Mouse (Mus musculus) MEL (cell line): ENCODE results near the gene Olfr785. TPM values are rescaled to one million over a fixed set of nuclear protein-coding genes. Genes with fewer than 3 reads are reported as not detected.
"Not testable (repeated sequence)": the region's sequence is repeated elsewhere in the genome, so short reads cannot be mapped to it uniquely, and the experiment has no call there.

Experiments
- DNase-seq: peaks from one replicate; pipeline ENCODE4 v3.0.0; 2011; ENCODE audit warnings: low read depth, low spot score
- H3K27ac ChIP-seq: 2 replicates; pipeline ENCODE4 v1.5.1; 2012; ENCODE audit warnings: low read depth, mild to moderate bottlenecking, control low read depth, low read length, moderate library complexity; ENCODE audit not compliant: control insufficient read depth
- H3K27me3 ChIP-seq, 2 experiments: fragments of 150-350 bp in 1 of 2; sonication (generic) in 1 of 2; 2 replicates each; pipeline ENCODE4 v1.6.1; 2012; ENCODE audit warnings: low read length in 2 of 2, mild to moderate bottlenecking in 2 of 2, improper control_type of control experiment in 1 of 2, moderate library complexity in 1 of 2; ENCODE audit not compliant: insufficient read depth in 2 of 2, control insufficient read depth in 1 of 2
- H3K36me3 ChIP-seq, 2 experiments: 2 replicates each; pipeline ENCODE4 v1.6.1; 2012 to 2014; ENCODE audit warnings: low read length in 2 of 2, improper control_type of control experiment in 1 of 2, inconsistent platforms in 1 of 2, mild to moderate bottlenecking in 1 of 2; ENCODE audit not compliant: insufficient read depth in 2 of 2, control insufficient read depth in 1 of 2
- H3K4me1 ChIP-seq, 2 experiments: fragments of 150-350 bp in 1 of 2; sonication (generic) in 1 of 2; 2 replicates each; pipeline ENCODE4 v1.6.1; 2012; ENCODE audit warnings: low read length in 2 of 2, improper control_type of control experiment in 1 of 2, mild to moderate bottlenecking in 1 of 2; ENCODE audit not compliant: insufficient read depth in 2 of 2, control insufficient read depth in 1 of 2
- H3K4me3 ChIP-seq, 2 experiments: fragments of 150-350 bp in 1 of 2; sonication (generic) in 1 of 2; 2 replicates each; pipeline ENCODE4 v1.5.1; 2012; ENCODE audit warnings: low read depth in 2 of 2, low read length in 2 of 2, mild to moderate bottlenecking in 2 of 2, moderate library complexity in 2 of 2, control low read depth in 1 of 2, improper control_type of control experiment in 1 of 2; ENCODE audit not compliant: control insufficient read depth in 1 of 2, insufficient read depth in 1 of 2
- H3K79me2 ChIP-seq: 2 replicates; pipeline ENCODE4 v1.6.1; 2012; ENCODE audit warnings: mild to moderate bottlenecking, low read length, moderate library complexity; ENCODE audit not compliant: control insufficient read depth, poor library complexity, insufficient read depth
- H3K9ac ChIP-seq: 2 replicates; pipeline ENCODE4 v1.6.1; 2012; ENCODE audit warnings: low read depth, mild to moderate bottlenecking, control low read depth, low read length, moderate library complexity; ENCODE audit not compliant: control insufficient read depth, poor library complexity, severe bottlenecking
- H3K9me3 ChIP-seq: fragments of 150-350 bp; sonication (generic); replicated peaks from 2 replicates; pipeline ENCODE4 v1.6.1; 2012; ENCODE audit warnings: mild to moderate bottlenecking, low read length, improper control_type of control experiment, moderate library complexity; ENCODE audit not compliant: insufficient read depth
- CHD2 ChIP-seq: IDR thresholded peaks from 2 replicates; pipeline ENCODE4 v1.6.1; 2011; ENCODE audit warnings: low read length, improper control_type of control experiment
- CTCF ChIP-seq, 3 experiments: IDR thresholded peaks in 2 of 3; conservative IDR thresholded peaks in 1 of 3; 2 replicates each; pipeline ENCODE4 v1.5.1; 2011 to 2012; ENCODE audit warnings: low read length in 3 of 3, low read depth in 2 of 3, mild to moderate bottlenecking in 2 of 3, improper control_type of control experiment in 1 of 3, inconsistent platforms in 1 of 3, mixed read lengths in 1 of 3, moderate library complexity in 1 of 3; ENCODE audit not compliant: control insufficient read depth in 1 of 3, insufficient read depth in 1 of 3, poor library complexity in 1 of 3, severe bottlenecking in 1 of 3
- E2F4 ChIP-seq: IDR thresholded peaks from 2 replicates; pipeline ENCODE4 v1.6.1; 2011; ENCODE audit warnings: low read depth, low read length, improper control_type of control experiment, borderline replicate concordance
- ELF1 ChIP-seq: IDR thresholded peaks from 2 replicates; pipeline ENCODE4 v1.6.1; 2014; ENCODE audit warnings: low read depth, mild to moderate bottlenecking, inconsistent platforms, low read length, improper control_type of control experiment, moderate library complexity
- ETS1 ChIP-seq: IDR thresholded peaks from 2 replicates; pipeline ENCODE4 v1.6.1; 2012; ENCODE audit warnings: low read depth, mild to moderate bottlenecking, inconsistent platforms, low read length, improper control_type of control experiment, moderate library complexity
- HCFC1 ChIP-seq: IDR thresholded peaks from 2 replicates; pipeline ENCODE4 v1.6.1; 2012; ENCODE audit warnings: low read depth, mild to moderate bottlenecking, inconsistent platforms, low read length, improper control_type of control experiment, moderate library complexity
- JUND ChIP-seq: IDR thresholded peaks from 2 replicates; pipeline ENCODE4 v1.6.1; 2011; ENCODE audit warnings: low read depth, mild to moderate bottlenecking, improper control_type of control experiment, low read length
- MEF2A ChIP-seq: IDR thresholded peaks from 2 replicates; pipeline ENCODE4 v1.6.1; 2014; ENCODE audit warnings: low read depth, mild to moderate bottlenecking, inconsistent platforms, low read length, improper control_type of control experiment; ENCODE audit not compliant: poor library complexity, insufficient replicate concordance, severe bottlenecking; ENCODE audit errors: extremely low read depth
- MYC ChIP-seq: IDR thresholded peaks from 2 replicates; pipeline ENCODE4 v1.6.1; 2011; ENCODE audit warnings: low read depth, mild to moderate bottlenecking, low read length, improper control_type of control experiment, moderate library complexity
- POLR2AphosphoS2 ChIP-seq: IDR thresholded peaks from 2 replicates; pipeline ENCODE4 v1.6.1; 2011; ENCODE audit warnings: low read length, improper control_type of control experiment
- RAD21 ChIP-seq: IDR thresholded peaks from 2 replicates; pipeline ENCODE4 v1.6.1; 2011; ENCODE audit warnings: mild to moderate bottlenecking, low read depth, low read length, improper control_type of control experiment
- RCOR1 ChIP-seq: IDR thresholded peaks from 2 replicates; pipeline ENCODE4 v1.6.1; 2012; ENCODE audit warnings: low read depth, mild to moderate bottlenecking, inconsistent platforms, low read length, improper control_type of control experiment
- SIN3A ChIP-seq: IDR thresholded peaks from 2 replicates; pipeline ENCODE4 v1.6.1; 2012; ENCODE audit warnings: low read length, improper control_type of control experiment, inconsistent platforms
- SMC3 ChIP-seq: IDR thresholded peaks from 2 replicates; pipeline ENCODE4 v1.6.1; 2011; ENCODE audit warnings: low read depth, low read length, improper control_type of control experiment
- TAL1 ChIP-seq: IDR thresholded peaks from 2 replicates; pipeline ENCODE4 v1.6.1; 2012; ENCODE audit warnings: mild to moderate bottlenecking, inconsistent platforms, low read length, moderate library complexity, mixed read lengths
- TBP ChIP-seq: IDR thresholded peaks from 2 replicates; pipeline ENCODE4 v1.8.0; 2011; ENCODE audit warnings: low read depth, low read length, improper control_type of control experiment
- TCF12 ChIP-seq: IDR thresholded peaks from 2 replicates; pipeline ENCODE4 v1.6.1; 2014; ENCODE audit warnings: low read depth, mild to moderate bottlenecking, inconsistent platforms, low read length, improper control_type of control experiment, moderate library complexity
- USF1 ChIP-seq: IDR thresholded peaks from 2 replicates; pipeline ENCODE4 v1.6.1; 2014; ENCODE audit warnings: low read depth, mild to moderate bottlenecking, inconsistent platforms, low read length, improper control_type of control experiment, moderate library complexity
- USF2 ChIP-seq, 2 experiments: IDR thresholded peaks; 2 replicates each; pipeline ENCODE4 v1.6.1; 2011 to 2012; ENCODE audit warnings: improper control_type of control experiment in 2 of 2, low read length in 2 of 2, borderline replicate concordance in 1 of 2, inconsistent platforms in 1 of 2, low read depth in 1 of 2, mild to moderate bottlenecking in 1 of 2; ENCODE audit not compliant: insufficient read depth in 1 of 2
- ZC3H11A ChIP-seq: IDR thresholded peaks from 2 replicates; pipeline ENCODE4 v1.6.1; 2012; ENCODE audit warnings: low read depth, mild to moderate bottlenecking, inconsistent platforms, low read length, improper control_type of control experiment
- ZKSCAN1 ChIP-seq: IDR thresholded peaks from 2 replicates; pipeline ENCODE4 v1.6.1; 2012; ENCODE audit warnings: low read depth, mild to moderate bottlenecking, inconsistent platforms, low read length, improper control_type of control experiment, moderate library complexity
- polyA plus RNA-seq, 2 experiments: library from polyadenylated mRNA; stranded (reverse) in 1 of 2; unstranded in 1 of 2; fragments of >175 nt in 1 of 2; fragments of >200 nt in 1 of 2; gene quantifications; 2 replicates each; pipeline versions ENCODE4 v1.2.1 to v1.2.4; 2012; ENCODE audit warnings: low replicate concordance in 2 of 2, low read depth in 1 of 2; ENCODE audit not compliant: insufficient read length in 2 of 2, insufficient read depth in 1 of 2, missing spikeins in 1 of 2
- total RNA-seq: library from RNA; depleted of rRNA; stranded (reverse); fragments of 300-350 nt; gene quantifications from 2 replicates; pipeline ENCODE4 v1.2.3, GENCODE M21; 2012; rRNA removed

Olfr785 gene
- total RNA-seq: not detected in 2 replicates
- polyA plus RNA-seq: not detected

- no peaks in the 10 kb centered on the region for H3K36me3 ChIP-seq
- H3K27me3 ChIP-seq: no peaks in the 10 kb centered on the region
- no peak within 1 kb of the TSS for H3K9ac ChIP-seq
- H3K79me2 ChIP-seq: no peaks in the 10 kb centered on the region
- no peaks in the 10 kb centered on the region for H3K4me1 ChIP-seq
- H3K4me3 ChIP-seq: no peak within 1 kb of the TSS
- DNase-seq: no peak
- TF ChIP-seq RCOR1 (no peak), JUND (no peak), TCF12 (no peak), USF2 (IDR thresholded peaks at IDR 0.05; ENCODE audit: borderline replicate concordance in 1 of 2, insufficient read depth in 1 of 2, low read depth in 1 of 2, low read length in 2 of 2) (no peak), POLR2AphosphoS2 (no peak), ELF1 (no peak), HCFC1 (no peak), TBP (no peak), ZKSCAN1 (no peak), RAD21 (no peak), MYC (no peak), TAL1 (no peak), SMC3 (no peak), MEF2A (no peak), SIN3A (no peak)
- H3K27ac ChIP-seq: no peak within 1 kb of the TSS
- H3K9me3 ChIP-seq: no peaks in the 10 kb centered on the region
Observed at GRCm38 (mm10) chr10:129405126-129405525, at the start of gene Olfr785. Gene Olfr785 (plus strand): TSS chr10:129405426.

DNA sequence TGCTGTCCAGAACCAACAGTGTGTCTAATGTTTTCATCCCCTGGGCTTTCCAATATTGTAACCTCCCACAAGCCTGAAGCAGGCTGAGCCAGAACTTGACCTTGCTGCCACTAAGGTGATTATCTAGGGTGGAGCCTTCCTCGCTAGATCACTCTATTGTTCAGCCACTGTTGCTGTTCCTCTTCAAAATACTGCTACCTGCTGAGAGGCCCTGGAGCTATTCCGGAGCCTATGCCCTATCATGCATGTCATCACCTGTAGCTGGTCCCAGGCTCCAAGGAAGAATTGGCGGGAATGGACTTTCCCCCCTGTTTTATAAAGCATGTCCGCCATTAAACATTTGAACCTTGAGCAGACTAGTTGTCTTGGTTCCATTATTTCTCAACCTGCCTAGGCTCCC, 48.7 kb upstream of the Olfr785 start:
- H3K9me3 ChIP-seq, DNase-seq, H3K9ac ChIP-seq, H3K27ac ChIP-seq, H3K79me2 ChIP-seq, H3K4me1 ChIP-seq, H3K36me3 ChIP-seq, H3K4me3 ChIP-seq, H3K27me3 ChIP-seq: not testable (repeated sequence)

DNA sequence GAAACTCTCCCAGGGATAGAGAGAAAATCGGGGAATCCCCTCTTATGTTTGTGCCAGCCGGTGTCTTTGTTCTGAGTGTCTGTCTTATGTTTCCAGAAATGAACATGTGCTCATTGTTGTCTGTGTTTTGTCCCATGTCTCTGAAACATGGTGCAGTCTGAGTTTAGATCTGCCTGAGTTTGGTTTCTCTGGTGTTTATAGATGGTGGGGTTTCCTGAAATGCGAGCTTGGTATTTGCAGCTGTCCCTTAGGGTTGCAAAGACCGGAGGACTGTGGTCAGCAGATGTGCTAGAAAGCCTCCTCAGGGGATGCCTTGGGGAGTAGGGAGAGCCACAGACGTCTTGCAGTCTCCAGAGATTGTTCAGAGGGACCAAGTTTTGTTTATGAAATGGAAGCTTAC, 47.9 kb upstream of the Olfr785 start:
- Histone ChIP-seq H3K79me2 (no peaks in the 10 kb centered on the region), H3K9me3 (no peaks in the 10 kb centered on the region), H3K4me3 (no peak overlapping the region), H3K27me3 (no peaks in the 10 kb centered on the region), H3K36me3 (no peaks in the 10 kb centered on the region), H3K4me1 (no peaks in the 10 kb centered on the region), H3K9ac (no peak overlapping the region), H3K27ac (no peak overlapping the region)
- no peak for DNase-seq
- no peak for TF ChIP-seq CTCF (IDR thresholded peaks at IDR 0.05 in 2 of 3, conservative IDR thresholded peaks at IDR 0.05 in 1 of 3; ENCODE audit: control insufficient read depth in 1 of 3, insufficient read depth in 1 of 3, low read depth in 2 of 3, low read length in 3 of 3, poor library complexity in 1 of 3, severe bottlenecking in 1 of 3)
- no peak for TF ChIP-seq ELF1
- TF ChIP-seq USF1: no peak
- no peak for TF ChIP-seq ETS1
- TF ChIP-seq RCOR1: no peak
- no peak for TF ChIP-seq ZC3H11A
- no peak for TF ChIP-seq E2F4
- TF ChIP-seq JUND: no peak
- TF ChIP-seq MYC: no peak
- TF ChIP-seq CHD2: no peak

GRCm38 (mm10) chr10:129374051-129374450, 31.2 kb upstream of the Olfr785 start:
- H3K79me2 ChIP-seq, H3K27me3 ChIP-seq, H3K36me3 ChIP-seq, H3K4me1 ChIP-seq, H3K4me3 ChIP-seq, H3K9ac ChIP-seq, H3K9me3 ChIP-seq, DNase-seq, H3K27ac ChIP-seq: not testable (repeated sequence)
